ENCODE assay signal across 8 mouse cellular contexts in the genomic region with DNA sequence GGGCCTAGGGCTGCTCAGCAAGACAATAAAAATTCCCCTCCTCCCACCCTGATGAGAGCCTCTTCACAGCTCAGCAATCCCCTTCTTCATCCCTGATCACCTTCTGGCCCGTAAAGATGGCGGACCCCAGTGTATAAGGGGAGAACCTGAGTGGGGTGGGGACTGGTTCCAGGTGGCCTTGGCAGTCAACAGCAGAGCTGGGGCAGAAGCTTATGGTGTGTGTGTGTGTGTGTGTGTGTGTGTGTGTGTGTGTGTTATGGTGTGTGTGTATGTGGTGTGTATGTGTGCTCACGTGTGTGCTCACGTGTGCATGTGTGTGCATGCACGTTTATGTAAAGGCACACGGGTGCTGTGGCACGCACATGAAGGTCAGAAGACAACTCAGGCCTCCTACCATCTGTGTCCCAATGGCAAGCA. TPM values are rescaled to one million over a fixed set of nuclear protein-coding genes. Genes with fewer than 3 reads are reported as not detected.
DNase-seq lines count a peak whose midpoint lies in the region; ATAC-seq and TF ChIP-seq lines count a peak whose summit lies in the region.

No protein-coding gene starts in this region.

- H3K4me3 ChIP-seq in kidney, embryonic 16.5 days (ENCODE audit: low read length): peak overlapping the region; percentile 64
- H3K4me3 ChIP-seq in embryonic facial prominence, embryonic 10.5 days: peak overlapping the region; percentile 64
- H3K4me3 ChIP-seq in intestine, postnatal 0 days (ENCODE audit: low read depth, low read length): peak overlapping the region; percentile 67
- no peak overlapping the region for H3K4me3 ChIP-seq in neural tube, embryonic 15.5 days (replicated peaks)

- no peak for TF ChIP-seq CTCF in intestine, postnatal 0 days (IDR thresholded peaks at IDR 0.05; ENCODE audit: low read depth)

- peak overlapping the region; percentile 93 for H3K4me2 ChIP-seq in kidney, embryonic 16.5 days (replicated peaks; ENCODE audit: low read depth, low read length)
- H3K4me2 ChIP-seq in intestine, postnatal 0 days (replicated peaks; ENCODE audit: low read depth): peak overlapping the region; percentile 81
- peak overlapping the region; percentile 83 for H3K4me2 ChIP-seq in neural tube, embryonic 15.5 days

- peak overlapping the region; percentile 87 for H3K27ac ChIP-seq in kidney, embryonic 16.5 days (ENCODE audit: low read length)
- H3K27ac ChIP-seq in embryonic facial prominence, embryonic 10.5 days (replicated peaks): peak overlapping the region; percentile 86
- H3K27ac ChIP-seq in intestine, postnatal 0 days (ENCODE audit: low read depth, low read length): peak overlapping the region; percentile 75
- H3K27ac ChIP-seq in neural tube, embryonic 15.5 days (replicated peaks): no peak overlapping the region

- intact Hi-C loops in gastrocnemius, postnatal 36 days (cut with DNase I): no loop called here

- no peak for DNase-seq in kidney, postnatal 10 days
- peak; percentile 15 for DNase-seq in embryonic facial prominence, embryonic 10.5 days (ENCODE audit: low spot score)
- no peak for DNase-seq in cerebellum, adult 18-20 months
- no peak for DNase-seq in adrenal gland, postnatal 4 days (ENCODE audit: low spot score in 2 of 2)
- no peak for DNase-seq in gastrocnemius, postnatal 36 days

- no peaks in the 10 kb centered on the region for H3K27me3 ChIP-seq in kidney, embryonic 16.5 days (ENCODE audit: insufficient read depth, low read length)
- H3K27me3 ChIP-seq in embryonic facial prominence, embryonic 10.5 days (replicated peaks; ENCODE audit: low read depth, poor library complexity, severe bottlenecking): peaks cover 30% of the 10 kb centered on the region
- no peaks in the 10 kb centered on the region for H3K27me3 ChIP-seq in intestine, postnatal 0 days (replicated peaks; ENCODE audit: control insufficient read depth, insufficient read depth, low read length)
- peaks cover 6% of the 10 kb centered on the region; the same call in 1 of the 2 replicates for H3K27me3 ChIP-seq in neural tube, embryonic 15.5 days (replicated peaks)

- 71% methylated on average over 7 of the region's 7 CpGs for WGBS in kidney, embryonic 16.5 days
- 88% methylated on average over 7 of the region's 7 CpGs for WGBS in embryonic facial prominence, embryonic 10.5 days
- 49% methylated on average over 7 of the region's 7 CpGs for WGBS in intestine, postnatal 0 days
- WGBS in neural tube, embryonic 15.5 days: 91% methylated on average over 7 of the region's 7 CpGs

- H3K4me1 ChIP-seq in kidney, embryonic 16.5 days (ENCODE audit: insufficient read depth, low read length): peaks cover 35% of the 10 kb centered on the region
- peaks cover 56% of the 10 kb centered on the region for H3K4me1 ChIP-seq in embryonic facial prominence, embryonic 10.5 days
- no peaks in the 10 kb centered on the region for H3K4me1 ChIP-seq in intestine, postnatal 0 days (replicated peaks; ENCODE audit: control insufficient read depth, insufficient read depth, low read length)
- H3K4me1 ChIP-seq in neural tube, embryonic 15.5 days: peaks cover 42% of the 10 kb centered on the region

- H3K36me3 ChIP-seq in kidney, embryonic 16.5 days (ENCODE audit: insufficient read depth, low read length): peaks cover 26% of the 10 kb centered on the region
- H3K36me3 ChIP-seq in embryonic facial prominence, embryonic 10.5 days (replicated peaks): peaks cover 30% of the 10 kb centered on the region
- peaks cover 31% of the 10 kb centered on the region for H3K36me3 ChIP-seq in intestine, postnatal 0 days (ENCODE audit: control insufficient read depth, insufficient read depth)
- no peaks in the 10 kb centered on the region for H3K36me3 ChIP-seq in neural tube, embryonic 15.5 days

- H3K9ac ChIP-seq in kidney, embryonic 16.5 days (replicated peaks; ENCODE audit: low read length): peak overlapping the region; percentile 67
- peak overlapping the region; percentile 65 for H3K9ac ChIP-seq in intestine, postnatal 0 days (ENCODE audit: low read depth, low read length)
- no peak overlapping the region for H3K9ac ChIP-seq in neural tube, embryonic 15.5 days (replicated peaks)

- no peaks in the 10 kb centered on the region for H3K9me3 ChIP-seq in kidney, embryonic 16.5 days (ENCODE audit: low read length)
- no peaks in the 10 kb centered on the region for H3K9me3 ChIP-seq in embryonic facial prominence, embryonic 10.5 days
- no peaks in the 10 kb centered on the region for H3K9me3 ChIP-seq in intestine, postnatal 0 days (ENCODE audit: control insufficient read depth)
- no peaks in the 10 kb centered on the region for H3K9me3 ChIP-seq in neural tube, embryonic 15.5 days (replicated peaks)

- peak; percentile 16; the same call in 1 of the 2 replicates for ATAC-seq in kidney, embryonic 16.5 days (ENCODE audit: low FRiP score, low TSS enrichment)
- no peak for ATAC-seq in intestine, postnatal 0 days
- no peak for ATAC-seq in neural tube, embryonic 15.5 days (ENCODE audit: low FRiP score)

RNA-seq across cellular contexts. Expression of gene Ucp2, which starts 1.3 kb away (rescaled TPM):
- polyA plus RNA-seq in kidney, embryonic 16.5 days (2015; fragmentation: Nextera tagmentation; extraction: Ambion mirVana): 221 and 250 TPM in 2 replicates
- 101 and 105 TPM in 2 replicates for polyA plus RNA-seq in embryonic facial prominence, embryonic 10.5 days (2016; fragmentation: Nextera tagmentation; extraction: Ambion mirVana)
- 266 and 281 TPM in 2 replicates for polyA plus RNA-seq in intestine, postnatal 0 days (2015; fragmentation: Nextera tagmentation; extraction: Ambion mirVana)
- polyA plus RNA-seq in neural tube, embryonic 15.5 days (2015; fragmentation: Nextera tagmentation; extraction: Ambion mirVana): 71.5 and 149 TPM in 2 replicates
- 100 to 1,000 TPM; 344 to 355 TPM for total RNA-seq in adrenal gland, postnatal 4 days (2021)
- 10 to 100 TPM; 29.8 to 36.9 TPM for total RNA-seq in gastrocnemius, postnatal 36 days (2021)

RNA-seq across cellular contexts. Expression of gene Dnajb13, which starts 20.3 kb away (rescaled TPM):
- 0.50 and 0.60 TPM in 2 replicates for polyA plus RNA-seq in kidney, embryonic 16.5 days (2015; fragmentation: Nextera tagmentation; extraction: Ambion mirVana)
- 0.27 and 0.38 TPM in 2 replicates for polyA plus RNA-seq in embryonic facial prominence, embryonic 10.5 days (2016; fragmentation: Nextera tagmentation; extraction: Ambion mirVana)
- polyA plus RNA-seq in intestine, postnatal 0 days (2015; fragmentation: Nextera tagmentation; extraction: Ambion mirVana): 0.09 and 0.17 TPM in 2 replicates
- polyA plus RNA-seq in neural tube, embryonic 15.5 days (2015; fragmentation: Nextera tagmentation; extraction: Ambion mirVana): 3.5 and 3.7 TPM in 2 replicates
- under 1 TPM in 1 of 2 experiments, not detected in 1; 0.23 TPM for total RNA-seq in adrenal gland, postnatal 4 days (2021)
- not detected for total RNA-seq in gastrocnemius, postnatal 36 days (2021)

RNA-seq across cellular contexts. Expression of gene Ucp3, which starts 21.6 kb away (rescaled TPM):
- 0.09 and 0.14 TPM in 2 replicates for polyA plus RNA-seq in kidney, embryonic 16.5 days (2015; fragmentation: Nextera tagmentation; extraction: Ambion mirVana)
- 0.11 TPM in 1 of 2 replicates, not detected in the other for polyA plus RNA-seq in embryonic facial prominence, embryonic 10.5 days (2016; fragmentation: Nextera tagmentation; extraction: Ambion mirVana)
- polyA plus RNA-seq in intestine, postnatal 0 days (2015; fragmentation: Nextera tagmentation; extraction: Ambion mirVana): not detected in 2 replicates
- polyA plus RNA-seq in neural tube, embryonic 15.5 days (2015; fragmentation: Nextera tagmentation; extraction: Ambion mirVana): not detected in 2 replicates
- 1 to 10 TPM; 2.7 to 3.6 TPM for total RNA-seq in adrenal gland, postnatal 4 days (2021)
- 100 to 1,000 TPM; 173 to 239 TPM for total RNA-seq in gastrocnemius, postnatal 36 days (2021)

RNA-seq across cellular contexts. Expression of gene Coa4, which starts 42.4 kb away (rescaled TPM):
- 23.4 and 26.3 TPM in 2 replicates for polyA plus RNA-seq in kidney, embryonic 16.5 days (2015; fragmentation: Nextera tagmentation; extraction: Ambion mirVana)
- polyA plus RNA-seq in embryonic facial prominence, embryonic 10.5 days (2016; fragmentation: Nextera tagmentation; extraction: Ambion mirVana): 17.8 and 19.3 TPM in 2 replicates
- 52.4 and 54.1 TPM in 2 replicates for polyA plus RNA-seq in intestine, postnatal 0 days (2015; fragmentation: Nextera tagmentation; extraction: Ambion mirVana)
- polyA plus RNA-seq in neural tube, embryonic 15.5 days (2015; fragmentation: Nextera tagmentation; extraction: Ambion mirVana): 15.3 and 16.9 TPM in 2 replicates
- total RNA-seq in adrenal gland, postnatal 4 days (2021): 10 to 100 TPM in 1 of 2 experiments, 1 to 10 TPM in 1; 9.8 to 11.0 TPM
- 10 to 100 TPM in 1 of 2 experiments, 1 to 10 TPM in 1; 9.1 to 10.4 TPM for total RNA-seq in gastrocnemius, postnatal 36 days (2021)
